Mouse (Mus musculus): ENCODE measurements around the gene Thsd7a.

- no peak for TF ChIP-seq CTCF (IDR thresholded peaks at IDR 0.05; ENCODE audit: low read depth)
- no peak for TF ChIP-seq EP300 (IDR thresholded peaks at IDR 0.05; ENCODE audit: low read depth)
Observed at GRCm38 (mm10) chr6:12488882-12489281, 260.3 kb downstream of the Thsd7a start.
